Mouse (Mus musculus) yolk sac, embryonic 10.5 days (tissue): ENCODE data around the gene Gper1.

Experiments
- DNase-seq: peaks from one replicate; pipeline ENCODE4 v3.0.0-alpha.2; 2017; ENCODE audit warnings: low spot score

Gene Gper1

GRCm38 (mm10) chr5:139411665-139412314, 11.2 kb upstream of the Gper1 start:
- no peak for DNase-seq

GRCm38 (mm10) chr5:139413545-139413944, 9.4 kb upstream of the Gper1 start:
- DNase-seq: no peak

- DNase-seq: no peak
Measured at GRCm38 (mm10) chr5:139415001-139415400, 8.0 kb upstream of the Gper1 start.

GRCm38 (mm10) chr5:139416942-139417341, 6.0 kb upstream of the Gper1 start:
- no peak for DNase-seq

- DNase-seq: no peak
Measured at GRCm38 (mm10) chr5:139417480-139417879, 5.5 kb upstream of the Gper1 start.

GRCm38 (mm10) chr5:139418110-139418509, 4.8 kb upstream of the Gper1 start:
- DNase-seq: no peak

GRCm38 (mm10) chr5:139418633-139419032, 4.3 kb upstream of the Gper1 start:
- DNase-seq: no peak

GRCm38 (mm10) chr5:139425198-139425597, 2.2 kb downstream of the Gper1 start:
- DNase-seq: no peak

- DNase-seq: no peak
Measured at GRCm38 (mm10) chr5:139427001-139427400, 4.0 kb downstream of the Gper1 start.

- DNase-seq: no peak
Measured at GRCm38 (mm10) chr5:139427989-139428388, 5.0 kb downstream of the Gper1 start.

- no peak for DNase-seq
Measured at GRCm38 (mm10) chr5:139429818-139430341, 6.9 kb downstream of the Gper1 start.

- DNase-seq: no peak
Measured at GRCm38 (mm10) chr5:139432333-139432732, 9.4 kb downstream of the Gper1 start.

- DNase-seq: no peak
Measured at GRCm38 (mm10) chr5:139432747-139433508, 10.0 kb downstream of the Gper1 start.

GRCm38 (mm10) chr5:139433842-139434568, 11.1 kb downstream of the Gper1 start:
- no peak for DNase-seq

GRCm38 (mm10) chr5:139434940-139435339, 12.0 kb downstream of the Gper1 start:
- DNase-seq: no peak

- DNase-seq: no peak
Measured at GRCm38 (mm10) chr5:139437769-139438168, 14.8 kb downstream of the Gper1 start.

GRCm38 (mm10) chr5:139438440-139438839, 15.5 kb downstream of the Gper1 start:
- no peak for DNase-seq

- no peak for DNase-seq
Measured at GRCm38 (mm10) chr5:139440451-139440850, 17.5 kb downstream of the Gper1 start.

- no peak for DNase-seq
Measured at GRCm38 (mm10) chr5:139440926-139441725, 18.2 kb downstream of the Gper1 start.

GRCm38 (mm10) chr5:139441726-139442018, 18.7 kb downstream of the Gper1 start:
- no peak for DNase-seq

GRCm38 (mm10) chr5:139442428-139442827, 19.5 kb downstream of the Gper1 start:
- no peak for DNase-seq

- DNase-seq: no peak
Measured at GRCm38 (mm10) chr5:139442962-139443361, 20.0 kb downstream of the Gper1 start.
